Mouse (Mus musculus): ENCODE results near the gene Cbx4. TPM values are rescaled to one million over a fixed set of nuclear protein-coding genes. Genes with fewer than 3 reads are reported as not detected.

Cbx4 gene
- polyA plus RNA-seq (2015; fragmentation: Nextera tagmentation; extraction: Ambion mirVana) = 8.6 and 9.9 TPM in 2 replicates

- peak; percentile 84 for ATAC-seq (replicated peaks; ENCODE audit: low FRiP score)
- Histone ChIP-seq H3K27ac (peak within 1 kb of the TSS; percentile 98), H3K27me3 (peaks cover 66% of the 10 kb centered on the region), H3K9ac (peak within 1 kb of the TSS; percentile 83), H3K4me2 (peak within 1 kb of the TSS; percentile 87), H3K4me1 (peaks cover 87% of the 10 kb centered on the region), H3K4me3 (replicated peaks) (peak within 1 kb of the TSS; percentile 80), H3K9me3 (replicated peaks) (no peaks in the 10 kb centered on the region), H3K36me3 (peaks cover 13% of the 10 kb centered on the region)
- under 1% methylated on average over 44 of the region's 67 CpGs for WGBS
These were observed at the start of gene Cbx4 for GRCm38 (mm10) chr11:119086144-119086971. Gene Cbx4 (minus strand): TSS chr11:119086221.

- WGBS = 47% methylated on average over 17 of the region's 17 CpGs
- no peaks in the 10 kb centered on the region for H3K36me3 ChIP-seq
These were observed 48.6 kb upstream of the Cbx4 start for GRCm38 (mm10) chr11:119134586-119134985.

GRCm38 (mm10) chr11:119133437-119134221, 47.6 kb upstream of the Cbx4 start:
- Histone ChIP-seq H3K36me3 (no peaks in the 10 kb centered on the region), H3K4me1 (peaks cover 49% of the 10 kb centered on the region), H3K9ac (no peak overlapping the region), H3K27ac (peak overlapping the region; percentile 39), H3K9me3 (replicated peaks) (no peaks in the 10 kb centered on the region), H3K27me3 (peaks cover 19% of the 10 kb centered on the region), H3K4me3 (replicated peaks) (no peak overlapping the region), H3K4me2 (no peak overlapping the region)
- 71% methylated on average over 5 of the region's 5 CpGs for WGBS
- ATAC-seq (replicated peaks; ENCODE audit: low FRiP score) = no peak

More at GRCm38 (mm10) chr11:119134586-119134985, 48.6 kb upstream of the Cbx4 start:
- Histone ChIP-seq H3K9ac (no peak overlapping the region), H3K4me1 (peaks cover 39% of the 10 kb centered on the region), H3K27ac (peak overlapping the region; percentile 39), H3K9me3 (replicated peaks) (no peaks in the 10 kb centered on the region), H3K4me3 (replicated peaks) (no peak overlapping the region), H3K4me2 (no peak overlapping the region), H3K27me3 (peaks cover 10% of the 10 kb centered on the region)
- no peak for ATAC-seq (replicated peaks; ENCODE audit: low FRiP score)

GRCm38 (mm10) chr11:119132198-119133035, 46.4 kb upstream of the Cbx4 start:
- no peak overlapping the region for H3K27ac ChIP-seq
- H3K9me3 ChIP-seq (replicated peaks) = no peaks in the 10 kb centered on the region
- peaks cover 30% of the 10 kb centered on the region for H3K27me3 ChIP-seq
- H3K9ac ChIP-seq = no peak overlapping the region
- H3K36me3 ChIP-seq = no peaks in the 10 kb centered on the region
- 81% methylated on average over 14 of the region's 14 CpGs for WGBS
- H3K4me1 ChIP-seq = peaks cover 55% of the 10 kb centered on the region
- no peak overlapping the region for H3K4me2 ChIP-seq
- H3K4me3 ChIP-seq (replicated peaks) = no peak overlapping the region
- ATAC-seq (replicated peaks; ENCODE audit: low FRiP score) = no peak

- WGBS = 3% methylated on average over 24 of the region's 24 CpGs
- peaks cover 30% of the 10 kb centered on the region for H3K27me3 ChIP-seq
- no peak overlapping the region for H3K27ac ChIP-seq
- H3K4me1 ChIP-seq = peaks cover 68% of the 10 kb centered on the region
- no peak for ATAC-seq (replicated peaks; ENCODE audit: low FRiP score)
- peak overlapping the region; percentile 47 for H3K4me2 ChIP-seq
- peak overlapping the region; percentile 15 for H3K4me3 ChIP-seq (replicated peaks)
- no peaks in the 10 kb centered on the region for H3K9me3 ChIP-seq (replicated peaks)
- no peaks in the 10 kb centered on the region for H3K36me3 ChIP-seq
- H3K9ac ChIP-seq = no peak overlapping the region
These were observed 44.2 kb upstream of the Cbx4 start for GRCm38 (mm10) chr11:119130081-119130765.

- Histone ChIP-seq H3K9me3 (replicated peaks) (no peaks in the 10 kb centered on the region), H3K27me3 (peaks cover 35% of the 10 kb centered on the region), H3K4me3 (replicated peaks) (peak overlapping the region; percentile 15), H3K9ac (no peak overlapping the region), H3K27ac (no peak overlapping the region), H3K36me3 (no peaks in the 10 kb centered on the region), H3K4me1 (peaks cover 64% of the 10 kb centered on the region), H3K4me2 (peak overlapping the region; percentile 47; the same call in 1 of the 2 replicates)
- 48% methylated on average over 18 of the region's 18 CpGs for WGBS
- ATAC-seq (replicated peaks; ENCODE audit: low FRiP score) = no peak
These were observed 43.4 kb upstream of the Cbx4 start for GRCm38 (mm10) chr11:119129281-119130058.

GRCm38 (mm10) chr11:119128668-119129280, 42.8 kb upstream of the Cbx4 start:
- Histone ChIP-seq H3K4me2 (no peak overlapping the region), H3K4me1 (peaks cover 58% of the 10 kb centered on the region), H3K9ac (no peak overlapping the region), H3K36me3 (no peaks in the 10 kb centered on the region), H3K27me3 (peaks cover 38% of the 10 kb centered on the region), H3K4me3 (replicated peaks) (no peak overlapping the region), H3K9me3 (replicated peaks) (no peaks in the 10 kb centered on the region), H3K27ac (peak overlapping the region; percentile 45; the same call in 1 of the 2 replicates)
- 49% methylated on average over 11 of the region's 11 CpGs for WGBS
- ATAC-seq (replicated peaks; ENCODE audit: low FRiP score) = no peak

- peaks cover 38% of the 10 kb centered on the region for H3K27me3 ChIP-seq
- H3K4me2 ChIP-seq = no peak overlapping the region
- H3K9ac ChIP-seq = no peak overlapping the region
- peak; percentile 37; the same call in 1 of the 2 replicates for ATAC-seq (replicated peaks; ENCODE audit: low FRiP score)
- peak overlapping the region; percentile 78; the same call in 1 of the 2 replicates for H3K27ac ChIP-seq
- peaks cover 56% of the 10 kb centered on the region for H3K4me1 ChIP-seq
- no peaks in the 10 kb centered on the region for H3K36me3 ChIP-seq
- no peak overlapping the region for H3K4me3 ChIP-seq (replicated peaks)
- 48% methylated on average over 9 of the region's 9 CpGs for WGBS
- no peaks in the 10 kb centered on the region for H3K9me3 ChIP-seq (replicated peaks)
These were observed 41.9 kb upstream of the Cbx4 start for GRCm38 (mm10) chr11:119127686-119128473.

GRCm38 (mm10) chr11:119127147-119127546, 41.1 kb upstream of the Cbx4 start:
- H3K4me2 ChIP-seq = peak overlapping the region; percentile 1; the same call in 1 of the 2 replicates
- no peaks in the 10 kb centered on the region for H3K36me3 ChIP-seq
- peaks cover 38% of the 10 kb centered on the region for H3K27me3 ChIP-seq
- H3K9ac ChIP-seq = no peak overlapping the region
- no peak overlapping the region for H3K4me3 ChIP-seq (replicated peaks)
- WGBS = 21% methylated on average over 12 of the region's 12 CpGs
- H3K9me3 ChIP-seq (replicated peaks) = no peaks in the 10 kb centered on the region
- peaks cover 56% of the 10 kb centered on the region for H3K4me1 ChIP-seq
- ATAC-seq (replicated peaks; ENCODE audit: low FRiP score) = no peak
- H3K27ac ChIP-seq = peak overlapping the region; percentile 78
